Mouse (Mus musculus) spleen, adult 2 months (tissue): ENCODE data around the gene Tbc1d14.

ENCODE experiments used
- CTCF ChIP-seq: fragments of 200-500 bp; IDR thresholded peaks from 2 replicates; pipeline ENCODE4 v1.5.1; 2011; ENCODE audit warnings: mild to moderate bottlenecking, inconsistent platforms; ENCODE audit not compliant: insufficient read depth, insufficient read length, insufficient replicate concordance; ENCODE audit errors: extremely low read depth
- POLR2A ChIP-seq: fragments of 200-500 bp; IDR thresholded peaks from 2 replicates; pipeline ENCODE4 v1.6.1; 2011; ENCODE audit warnings: low read depth, low read length, inconsistent platforms

DNA sequence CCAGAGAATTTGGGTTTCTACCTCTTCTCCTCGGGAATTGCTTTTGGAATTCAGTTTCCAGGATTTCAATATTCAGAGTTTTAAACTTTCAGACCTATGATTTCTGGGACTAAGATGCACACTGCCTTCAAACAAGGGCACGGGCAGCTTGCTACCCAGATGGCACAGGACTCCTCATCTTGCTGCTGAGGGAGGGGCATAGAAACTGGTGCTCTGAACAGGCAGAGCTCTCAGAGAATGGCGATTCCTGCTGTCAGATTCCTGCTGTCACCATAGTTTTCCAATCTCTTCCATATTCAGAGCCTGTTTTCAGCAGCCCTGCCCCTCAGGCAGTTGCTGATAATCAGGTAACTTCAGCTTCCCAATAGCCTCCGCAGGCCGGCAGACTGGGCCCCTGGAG lies 77.5 kb downstream of the Tbc1d14 start:
- TF ChIP-seq CTCF (no peak), POLR2A (no peak)
